Mouse (Mus musculus) bone marrow, adult 2 months (tissue): Measurements from ENCODE around the gene Mrpl52. TPM values are rescaled to one million over a fixed set of nuclear protein-coding genes. Genes with fewer than 3 reads are reported as not detected.

ENCODE experiments used
- H3K27ac ChIP-seq: fragments of 200-500 bp; 2 replicates; pipeline ENCODE4 v1.5.1; 2012; ENCODE audit warnings: low read depth, mild to moderate bottlenecking, control low read depth, inconsistent platforms, low read length; ENCODE audit not compliant: control insufficient read depth, poor library complexity, insufficient read depth
- H3K4me1 ChIP-seq: fragments of 200-500 bp; 2 replicates; pipeline ENCODE4 v1.6.1; 2011; ENCODE audit warnings: low read length; ENCODE audit not compliant: control insufficient read depth, insufficient read depth
- H3K4me3 ChIP-seq: fragments of 200-500 bp; replicated peaks from 2 replicates; pipeline ENCODE3; 2011; ENCODE audit warnings: mild to moderate bottlenecking, low read depth, low read length, control low read depth; ENCODE audit not compliant: control insufficient read depth
- CTCF ChIP-seq: fragments of 200-500 bp; IDR thresholded peaks from 2 replicates; pipeline ENCODE4 v1.5.1; 2011; ENCODE audit warnings: low read length, control low read depth; ENCODE audit not compliant: control insufficient read depth, insufficient read depth
- POLR2A ChIP-seq: fragments of 200-500 bp; IDR thresholded peaks from 2 replicates; pipeline ENCODE4 v1.6.1; 2011; ENCODE audit warnings: low read depth, mild to moderate bottlenecking, control low read depth, low read length, borderline replicate concordance; ENCODE audit not compliant: control insufficient read depth
- WGBS: fragments of 180-500 bp; shearing (Covaris S2); methylation state at CpG from one replicate; pipeline ENCODE4 v1.1.7; 2018; 5-methylcytosine and 5-hydroxymethylcytosine counted together
- polyA plus RNA-seq: library from polyadenylated mRNA; stranded (reverse); fragments of >200 nt; gene quantifications from 2 replicates; pipeline ENCODE4 v1.2.4, GENCODE M21; 2011; ENCODE audit warnings: low replicate concordance; ENCODE audit not compliant: missing spikeins, insufficient read depth, insufficient read length

The Mrpl52 gene
- polyA plus RNA-seq, 1 experiment, result 169 TPM

- TF ChIP-seq CTCF (no peak), POLR2A (no peak)
- H3K4me1 ChIP-seq, result peaks cover 6% of the 10 kb centered on the region
- H3K4me3 ChIP-seq, result no peak overlapping the region
- 87% methylated on average over 6 of the region's 6 CpGs for WGBS
- no peak overlapping the region for H3K27ac ChIP-seq
These were observed 39.2 kb upstream of the Mrpl52 start for GRCm38 (mm10) chr14:54387546-54387945.

GRCm38 (mm10) chr14:54390843-54391242 lies 35.9 kb upstream of the Mrpl52 start:
- WGBS, result 79% methylated on average over 6 of the region's 6 CpGs
- Histone ChIP-seq H3K4me1 (no peaks in the 10 kb centered on the region; the same call in 1 of the 2 replicates), H3K4me3 (no peak overlapping the region), H3K27ac (no peak overlapping the region)
- TF ChIP-seq POLR2A (no peak), CTCF (no peak)

- no peak for TF ChIP-seq CTCF
- TF ChIP-seq POLR2A, result no peak
- H3K27ac ChIP-seq, result no peak overlapping the region
- no peak overlapping the region for H3K4me3 ChIP-seq
- no peaks in the 10 kb centered on the region; the same call in 1 of the 2 replicates for H3K4me1 ChIP-seq
- WGBS, result 65% methylated on average over 3 of the region's 3 CpGs
These were observed 32.9 kb upstream of the Mrpl52 start for GRCm38 (mm10) chr14:54393794-54394193.

GRCm38 (mm10) chr14:54394309-54394708 lies 32.4 kb upstream of the Mrpl52 start:
- Histone ChIP-seq H3K4me1 (no peaks in the 10 kb centered on the region; the same call in 1 of the 2 replicates), H3K27ac (no peak overlapping the region), H3K4me3 (no peak overlapping the region)
- TF ChIP-seq CTCF, result no peak
- no peak for TF ChIP-seq POLR2A

GRCm38 (mm10) chr14:54396685-54397084 lies 30.0 kb upstream of the Mrpl52 start:
- Histone ChIP-seq H3K4me3 (no peak overlapping the region), H3K4me1 (no peaks in the 10 kb centered on the region; the same call in 1 of the 2 replicates), H3K27ac (no peak overlapping the region)
- no peak for TF ChIP-seq POLR2A
- TF ChIP-seq CTCF, result no peak
- WGBS, result 80% methylated on average over 7 of the region's 7 CpGs

GRCm38 (mm10) chr14:54397872-54398527 lies 28.7 kb upstream of the Mrpl52 start:
- no peak for TF ChIP-seq CTCF
- no peak for TF ChIP-seq POLR2A
- H3K4me1 ChIP-seq, result no peaks in the 10 kb centered on the region; the same call in 1 of the 2 replicates
- no peak overlapping the region; the same call in 1 of the 2 replicates for H3K27ac ChIP-seq
- H3K4me3 ChIP-seq, result no peak overlapping the region
- 32% methylated on average over 7 of the region's 7 CpGs for WGBS

- H3K4me1 ChIP-seq, result no peaks in the 10 kb centered on the region; the same call in 1 of the 2 replicates
- WGBS, result 39% methylated on average over 7 of the region's 7 CpGs
- no peak overlapping the region for H3K4me3 ChIP-seq
- no peak overlapping the region; the same call in 1 of the 2 replicates for H3K27ac ChIP-seq
- TF ChIP-seq POLR2A (no peak), CTCF (no peak)
These were observed 28.2 kb upstream of the Mrpl52 start for GRCm38 (mm10) chr14:54398528-54398916.

- WGBS, result 55% methylated on average over 8 of the region's 8 CpGs
- Histone ChIP-seq H3K27ac (no peak overlapping the region; the same call in 1 of the 2 replicates), H3K4me1 (no peaks in the 10 kb centered on the region; the same call in 1 of the 2 replicates), H3K4me3 (no peak overlapping the region)
- TF ChIP-seq POLR2A (no peak), CTCF (no peak)
These were observed 27.8 kb upstream of the Mrpl52 start for GRCm38 (mm10) chr14:54398921-54399382.
